Mouse (Mus musculus): Measurements from ENCODE around the gene March1. TPM values are rescaled to one million over a fixed set of nuclear protein-coding genes. Genes with fewer than 3 reads are reported as not detected.

March1 gene
- polyA plus RNA-seq, 1 experiment from 2014 or later, result 0.78 TPM

DNA sequence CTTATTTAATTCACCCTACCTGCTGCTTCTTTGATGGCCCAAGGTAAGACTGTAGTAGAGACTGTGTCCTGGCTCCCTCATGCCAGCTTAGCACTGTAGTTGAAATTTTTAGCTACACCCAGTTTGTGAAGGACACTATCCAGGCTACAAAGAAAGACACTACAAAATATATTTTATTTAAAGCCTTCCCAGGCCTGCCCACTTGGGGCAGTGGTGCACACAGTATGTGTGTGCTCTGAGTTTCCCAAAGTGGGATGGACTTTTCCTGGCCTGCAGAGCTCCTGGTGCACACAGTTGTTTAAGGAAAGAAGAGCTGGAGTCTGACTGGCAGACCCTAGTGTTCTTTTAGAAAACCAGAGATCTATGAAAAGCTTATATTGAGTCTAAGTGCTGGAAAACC lies 839.4 kb downstream of the March1 start:
- Histone ChIP-seq H3K4me2 (ENCODE audit: low read length) (no peak overlapping the region), H3K36me3 (ENCODE audit: control insufficient read depth, insufficient read depth, low read length) (no peaks in the 10 kb centered on the region), H3K27ac (replicated peaks in 1 of 2; ENCODE audit: control insufficient read depth in 1 of 2, insufficient read depth in 1 of 2, low read depth in 2 of 2, low read length in 2 of 2) (no peak overlapping the region), H3K9me3 (ENCODE audit: control insufficient read depth, low read length) (no peaks in the 10 kb centered on the region), H3K27me3 (ENCODE audit: control insufficient read depth, insufficient read depth, low read length) (no peaks in the 10 kb centered on the region), H3K4me3 (ENCODE audit: control insufficient read depth in 1 of 2, insufficient read depth in 1 of 2, low read depth in 1 of 2, low read length in 2 of 2) (no peak overlapping the region), H3K4me1 (ENCODE audit: control insufficient read depth in 2 of 2, insufficient read depth in 2 of 2, low read length in 2 of 2) (no peaks in the 10 kb centered on the region), H3K9ac (ENCODE audit: low read length) (no peak overlapping the region)
- ATAC-seq (ENCODE audit: insufficient number of reproducible peaks, insufficient read depth, low FRiP score, low read depth), result no peak

DNA sequence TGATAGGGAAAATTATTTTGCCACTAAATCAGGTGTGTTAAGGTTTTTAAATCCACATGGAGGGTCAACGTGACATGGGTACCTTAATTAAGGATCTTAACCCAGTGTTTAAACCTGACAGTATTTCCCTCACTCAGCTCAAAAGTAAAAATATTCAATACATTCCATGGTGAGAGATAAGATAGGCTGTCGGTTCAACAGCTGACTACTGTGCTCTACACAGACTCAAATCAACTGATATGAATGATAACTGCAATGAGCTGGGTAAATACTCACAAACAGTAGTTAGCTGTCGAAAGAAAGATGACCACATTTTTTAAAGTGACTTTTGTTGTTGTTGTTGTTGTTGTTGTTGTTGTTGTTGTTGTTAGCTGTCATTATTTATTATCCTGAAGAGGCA lies 852.1 kb downstream of the March1 start:
- Histone ChIP-seq H3K4me3 (ENCODE audit: control insufficient read depth in 1 of 2, insufficient read depth in 1 of 2, low read depth in 1 of 2, low read length in 2 of 2) (no peak overlapping the region), H3K9ac (ENCODE audit: low read length) (no peak overlapping the region), H3K9me3 (ENCODE audit: control insufficient read depth, low read length) (no peaks in the 10 kb centered on the region), H3K27ac (replicated peaks in 1 of 2; ENCODE audit: control insufficient read depth in 1 of 2, insufficient read depth in 1 of 2, low read depth in 2 of 2, low read length in 2 of 2) (no peak overlapping the region), H3K27me3 (ENCODE audit: control insufficient read depth, insufficient read depth, low read length) (no peaks in the 10 kb centered on the region), H3K36me3 (ENCODE audit: control insufficient read depth, insufficient read depth, low read length) (peaks cover under 1% of the 10 kb centered on the region; the same call in 1 of the 2 replicates), H3K4me2 (ENCODE audit: low read length) (no peak overlapping the region), H3K4me1 (ENCODE audit: control insufficient read depth in 2 of 2, insufficient read depth in 2 of 2, low read length in 2 of 2) (no peaks in the 10 kb centered on the region)
- no peak for ATAC-seq (ENCODE audit: insufficient number of reproducible peaks, insufficient read depth, low FRiP score, low read depth)
- WGBS, result 41% methylated on average over 3 of the region's 3 CpGs

DNA sequence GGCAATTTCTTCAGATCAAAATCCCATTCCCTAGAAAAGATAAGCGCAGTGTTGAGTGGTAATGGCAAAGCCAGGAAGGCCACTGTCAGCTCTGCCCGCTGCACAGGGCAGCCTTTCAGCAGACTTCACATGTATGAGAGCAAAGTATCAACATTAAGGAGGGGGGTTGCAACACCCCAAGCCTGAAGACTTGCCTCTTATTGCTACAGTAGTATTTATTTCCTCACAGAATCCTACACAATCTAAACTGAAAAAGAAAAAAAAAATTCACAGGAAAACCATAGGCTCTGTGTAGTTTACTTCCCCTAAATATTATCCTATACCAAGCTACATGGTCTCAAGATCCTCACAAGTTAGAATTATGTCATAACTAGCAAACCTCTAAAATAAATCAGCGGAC lies 859.2 kb downstream of the March1 start:
- ATAC-seq (ENCODE audit: insufficient number of reproducible peaks, insufficient read depth, low FRiP score, low read depth), result no peak
- 96% methylated on average over 3 of the region's 3 CpGs for WGBS
- Histone ChIP-seq H3K9ac (ENCODE audit: low read length) (no peak overlapping the region), H3K36me3 (ENCODE audit: control insufficient read depth, insufficient read depth, low read length) (peaks cover 66% of the 10 kb centered on the region), H3K9me3 (ENCODE audit: control insufficient read depth, low read length) (no peaks in the 10 kb centered on the region), H3K27ac (replicated peaks in 1 of 2; ENCODE audit: control insufficient read depth in 1 of 2, insufficient read depth in 1 of 2, low read depth in 2 of 2, low read length in 2 of 2) (no peak overlapping the region), H3K4me1 (ENCODE audit: control insufficient read depth in 2 of 2, insufficient read depth in 2 of 2, low read length in 2 of 2) (no peaks in the 10 kb centered on the region), H3K27me3 (ENCODE audit: control insufficient read depth, insufficient read depth, low read length) (no peaks in the 10 kb centered on the region), H3K4me2 (ENCODE audit: low read length) (no peak overlapping the region), H3K4me3 (ENCODE audit: control insufficient read depth in 1 of 2, insufficient read depth in 1 of 2, low read depth in 1 of 2, low read length in 2 of 2) (no peak overlapping the region)

DNA sequence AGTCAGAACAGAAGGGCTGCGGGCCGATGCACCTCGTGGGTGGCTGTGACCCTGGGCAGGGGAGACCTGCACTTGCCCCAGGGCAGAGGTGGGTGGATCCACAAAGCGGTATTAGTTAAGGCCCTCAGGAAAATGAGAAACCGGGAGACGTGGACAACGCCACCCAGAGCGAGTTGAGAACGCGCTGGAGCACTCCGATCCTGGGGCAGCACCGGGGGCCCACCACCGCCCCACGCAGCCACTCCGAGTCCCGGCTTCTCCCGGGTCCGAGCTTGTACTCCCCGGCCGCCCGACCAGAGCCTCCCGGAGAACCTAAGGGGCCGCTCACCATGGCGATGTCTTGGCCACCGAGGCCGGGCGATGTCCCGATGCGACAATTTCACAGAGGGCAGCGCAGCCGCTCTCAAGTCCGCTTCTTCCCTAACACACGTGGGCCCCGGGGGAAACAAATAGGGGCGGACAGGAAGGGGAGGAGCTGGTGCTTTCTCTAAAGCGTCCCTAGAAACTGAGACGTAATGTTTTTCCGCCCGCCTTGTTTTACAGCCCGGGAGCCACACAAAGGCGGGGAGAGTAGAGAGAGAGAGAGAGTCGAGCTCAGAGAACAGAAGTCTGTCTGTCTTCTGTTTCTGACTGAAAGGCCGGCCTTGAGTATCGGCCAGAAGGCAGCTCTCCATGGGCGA lies 868.5 kb downstream of the March1 start, which contains the start of gene Tma16:
Gene Tma16, minus strand, starts transcription at position 447 of the 680 bp plus-strand sequence.
- peak; percentile 80 for ATAC-seq (ENCODE audit: insufficient number of reproducible peaks, insufficient read depth, low FRiP score, low read depth)
- Histone ChIP-seq H3K4me1 (ENCODE audit: control insufficient read depth in 2 of 2, insufficient read depth in 2 of 2, low read length in 2 of 2) (peaks cover 0 to 10% of the 10 kb centered on the region in 2 experiments; a peak in 1 of 4 replicates), H3K9ac (ENCODE audit: low read length) (peak within 1 kb of the TSS; percentile 91), H3K9me3 (ENCODE audit: control insufficient read depth, low read length) (no peaks in the 10 kb centered on the region), H3K4me3 (ENCODE audit: control insufficient read depth in 1 of 2, insufficient read depth in 1 of 2, low read depth in 1 of 2, low read length in 2 of 2) (peak within 1 kb of the TSS; percentile 92 to 94), H3K36me3 (ENCODE audit: control insufficient read depth, insufficient read depth, low read length) (peaks cover 20% of the 10 kb centered on the region), H3K4me2 (ENCODE audit: low read length) (peak within 1 kb of the TSS; percentile 65), H3K27ac (replicated peaks in 1 of 2; ENCODE audit: control insufficient read depth in 1 of 2, insufficient read depth in 1 of 2, low read depth in 2 of 2, low read length in 2 of 2) (peak within 1 kb of the TSS in 1 of 2 experiments; percentile 31; a peak in 1 of 4 replicates), H3K27me3 (ENCODE audit: control insufficient read depth, insufficient read depth, low read length) (no peaks in the 10 kb centered on the region)
- under 1% methylated on average over 42 of the region's 45 CpGs for WGBS

- Histone ChIP-seq H3K4me2 (ENCODE audit: low read length) (no peak overlapping the region), H3K4me3 (ENCODE audit: control insufficient read depth in 1 of 2, insufficient read depth in 1 of 2, low read depth in 1 of 2, low read length in 2 of 2) (no peak overlapping the region), H3K9me3 (ENCODE audit: control insufficient read depth, low read length) (no peaks in the 10 kb centered on the region), H3K27ac (replicated peaks in 1 of 2; ENCODE audit: control insufficient read depth in 1 of 2, insufficient read depth in 1 of 2, low read depth in 2 of 2, low read length in 2 of 2) (no peak overlapping the region), H3K36me3 (ENCODE audit: control insufficient read depth, insufficient read depth, low read length) (no peaks in the 10 kb centered on the region), H3K9ac (ENCODE audit: low read length) (no peak overlapping the region), H3K27me3 (ENCODE audit: control insufficient read depth, insufficient read depth, low read length) (no peaks in the 10 kb centered on the region), H3K4me1 (ENCODE audit: control insufficient read depth in 2 of 2, insufficient read depth in 2 of 2, low read length in 2 of 2) (peaks cover 0 to 10% of the 10 kb centered on the region in 2 experiments; a peak in 1 of 4 replicates)
- 40% methylated on average over 3 of the region's 3 CpGs for WGBS
- ATAC-seq (ENCODE audit: insufficient number of reproducible peaks, insufficient read depth, low FRiP score, low read depth), result no peak
Observed at GRCm38 (mm10) chr8:66488556-66488955, 870.9 kb downstream of the March1 start.

DNA sequence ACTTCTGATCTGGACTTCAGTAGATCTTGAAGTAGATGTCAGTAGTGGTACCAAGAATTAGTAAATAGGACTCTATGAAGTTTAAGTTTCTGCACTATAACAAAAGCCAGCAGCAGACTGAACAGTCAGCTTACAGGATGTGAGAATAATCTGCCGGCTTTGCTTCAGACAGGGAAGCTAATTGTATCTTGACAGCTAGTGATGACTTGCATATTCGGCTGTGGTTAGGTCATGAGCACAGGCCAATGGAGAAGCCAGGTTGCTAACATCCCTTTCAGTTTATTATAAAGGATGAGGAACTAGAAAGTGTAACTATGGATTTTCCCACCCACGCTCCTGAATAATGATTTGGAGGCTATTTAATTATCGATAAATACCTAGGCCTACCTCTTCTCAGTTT lies 872.9 kb downstream of the March1 start:
- Histone ChIP-seq H3K9ac (ENCODE audit: low read length) (no peak overlapping the region), H3K4me2 (ENCODE audit: low read length) (no peak overlapping the region), H3K4me1 (ENCODE audit: control insufficient read depth in 2 of 2, insufficient read depth in 2 of 2, low read length in 2 of 2) (peaks cover 0 to 5% of the 10 kb centered on the region in 2 experiments; a peak in 1 of 4 replicates), H3K27ac (replicated peaks in 1 of 2; ENCODE audit: control insufficient read depth in 1 of 2, insufficient read depth in 1 of 2, low read depth in 2 of 2, low read length in 2 of 2) (no peak overlapping the region), H3K27me3 (ENCODE audit: control insufficient read depth, insufficient read depth, low read length) (no peaks in the 10 kb centered on the region), H3K4me3 (ENCODE audit: control insufficient read depth in 1 of 2, insufficient read depth in 1 of 2, low read depth in 1 of 2, low read length in 2 of 2) (no peak overlapping the region), H3K9me3 (ENCODE audit: control insufficient read depth, low read length) (no peaks in the 10 kb centered on the region), H3K36me3 (ENCODE audit: control insufficient read depth, insufficient read depth, low read length) (no peaks in the 10 kb centered on the region)
- ATAC-seq (ENCODE audit: insufficient number of reproducible peaks, insufficient read depth, low FRiP score, low read depth), result no peak
- 70% methylated on average over 4 of the region's 4 CpGs for WGBS

DNA sequence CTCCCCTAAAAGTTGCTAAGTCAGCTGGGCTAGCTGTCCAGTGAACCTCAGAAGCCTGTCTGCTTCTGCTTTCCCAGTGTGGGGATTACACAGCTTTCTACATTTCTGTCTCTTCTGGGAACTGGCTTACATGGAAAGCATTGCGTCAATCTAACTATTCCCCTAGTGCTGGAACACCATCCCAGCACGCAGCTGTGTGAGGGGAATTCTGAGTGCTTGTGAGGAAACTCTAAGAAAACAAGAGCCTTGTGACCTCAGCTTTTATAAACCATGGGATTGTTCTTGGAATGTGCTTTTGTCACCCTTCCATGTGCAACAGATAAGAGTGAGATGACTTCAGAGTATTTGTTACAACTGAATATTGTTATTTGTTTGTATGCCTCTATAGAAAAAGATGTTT lies 876.8 kb downstream of the March1 start:
- no peaks in the 10 kb centered on the region for H3K4me1 ChIP-seq (ENCODE audit: control insufficient read depth in 2 of 2, insufficient read depth in 2 of 2, low read length in 2 of 2)
- no peak overlapping the region for H3K4me3 ChIP-seq (ENCODE audit: control insufficient read depth in 1 of 2, insufficient read depth in 1 of 2, low read depth in 1 of 2, low read length in 2 of 2)
- 55% methylated on average over 2 of the region's 2 CpGs for WGBS
- H3K4me2 ChIP-seq (ENCODE audit: low read length), result no peak overlapping the region
- H3K27ac ChIP-seq (replicated peaks in 1 of 2; ENCODE audit: control insufficient read depth in 1 of 2, insufficient read depth in 1 of 2, low read depth in 2 of 2, low read length in 2 of 2), result no peak overlapping the region
- H3K36me3 ChIP-seq (ENCODE audit: control insufficient read depth, insufficient read depth, low read length), result no peaks in the 10 kb centered on the region
- H3K9ac ChIP-seq (ENCODE audit: low read length), result no peak overlapping the region
- H3K27me3 ChIP-seq (ENCODE audit: control insufficient read depth, insufficient read depth, low read length), result 0 out of 2 replicates have a peak, but pooled peaks cover 4% of the 10 kb centered on the region
- H3K9me3 ChIP-seq (ENCODE audit: control insufficient read depth, low read length), result no peaks in the 10 kb centered on the region
- ATAC-seq (ENCODE audit: insufficient number of reproducible peaks, insufficient read depth, low FRiP score, low read depth), result no peak

GRCm38 (mm10) chr8:66495726-66496125 lies 878.0 kb downstream of the March1 start:
- WGBS, result 6% methylated on average over 8 of the region's 8 CpGs
- no peaks in the 10 kb centered on the region for H3K4me1 ChIP-seq (ENCODE audit: control insufficient read depth in 2 of 2, insufficient read depth in 2 of 2, low read length in 2 of 2)
- no peak for ATAC-seq (ENCODE audit: insufficient number of reproducible peaks, insufficient read depth, low FRiP score, low read depth)

More at GRCm38 (mm10) chr8:66495726-66496125, 878.0 kb downstream of the March1 start:
- 0 out of 2 replicates have a peak, but pooled peaks cover 4% of the 10 kb centered on the region for H3K27me3 ChIP-seq (ENCODE audit: control insufficient read depth, insufficient read depth, low read length)
- no peak overlapping the region for H3K4me2 ChIP-seq (ENCODE audit: low read length)
- H3K9me3 ChIP-seq (ENCODE audit: control insufficient read depth, low read length), result no peaks in the 10 kb centered on the region
- H3K27ac ChIP-seq (replicated peaks in 1 of 2; ENCODE audit: control insufficient read depth in 1 of 2, insufficient read depth in 1 of 2, low read depth in 2 of 2, low read length in 2 of 2), result no peak overlapping the region
- no peak overlapping the region for H3K4me3 ChIP-seq (ENCODE audit: control insufficient read depth in 1 of 2, insufficient read depth in 1 of 2, low read depth in 1 of 2, low read length in 2 of 2)
- H3K36me3 ChIP-seq (ENCODE audit: control insufficient read depth, insufficient read depth, low read length), result no peaks in the 10 kb centered on the region
- no peak overlapping the region for H3K9ac ChIP-seq (ENCODE audit: low read length)

Data from heart, embryonic 14.5 days (tissue).